Comparison of ENCODE assay signal across 14 mouse cellular contexts in genomic region chr19:46934025-46934424, GRCm38 (mm10).
DNase-seq lines count a peak whose midpoint lies in the region; ATAC-seq and TF ChIP-seq lines count a peak whose summit lies in the region.
"Had no signal": no experiment of that assay in that cellular context is flagged by ENCODE, and none has a peak within 500 bp of the region (broad histone marks: within the 10 kb centered on the region; RNA-seq: fewer than 3 reads in every experiment).

No protein-coding gene starts in this region.

- no peaks in the 10 kb centered on the region for H3K9me3 ChIP-seq in heart, embryonic 11.5 days (replicated peaks; ENCODE audit: control insufficient read depth, low read length)
- H3K9me3 ChIP-seq in lung, postnatal 0 days (ENCODE audit: low read length), result no peaks in the 10 kb centered on the region
- H3K9me3 ChIP-seq in heart, embryonic 16.5 days (replicated peaks; ENCODE audit: control insufficient read depth, low read length), result no peaks in the 10 kb centered on the region
- H3K9me3 ChIP-seq in neural tube, embryonic 15.5 days (replicated peaks), result no peaks in the 10 kb centered on the region
- H3K9me3 ChIP-seq: forebrain, embryonic 10.5 days; limb, embryonic 15.5 days had no signal

- no peak for ATAC-seq in heart, embryonic 11.5 days (replicated peaks; ENCODE audit: insufficient number of reproducible peaks, low FRiP score, low TSS enrichment)
- no peak for ATAC-seq in lung, postnatal 0 days
- ATAC-seq in heart, embryonic 16.5 days (replicated peaks; ENCODE audit: extremely low read depth, insufficient read depth, low FRiP score), result 0 out of 2 replicates have a peak, but pooled peaks have one; percentile 52
- ATAC-seq in neural tube, embryonic 15.5 days (ENCODE audit: low FRiP score), result no peak

- TF ChIP-seq EP300 in lung, postnatal 0 days (IDR thresholded peaks at IDR 0.05), result no peak

- H3K9ac ChIP-seq in heart, embryonic 11.5 days (ENCODE audit: low read depth, low read length), result no peak overlapping the region
- H3K9ac ChIP-seq in lung, postnatal 0 days (replicated peaks; ENCODE audit: low read depth), result no peak overlapping the region
- no peak overlapping the region for H3K9ac ChIP-seq in heart, embryonic 16.5 days (ENCODE audit: low read length)
- H3K9ac ChIP-seq in neural tube, embryonic 15.5 days (replicated peaks), result no peak overlapping the region
- H3K9ac ChIP-seq: limb, embryonic 15.5 days had no signal

- TF ChIP-seq POLR2A in myocyte (IDR thresholded peaks at IDR 0.05; ENCODE audit: insufficient read length, low read depth), result no peak

- no peaks in the 10 kb centered on the region for H3K36me3 ChIP-seq in heart, embryonic 11.5 days (ENCODE audit: control insufficient read depth, insufficient read depth, low read length)
- H3K36me3 ChIP-seq in lung, postnatal 0 days (ENCODE audit: insufficient read depth, low read length), result no peaks in the 10 kb centered on the region
- no peaks in the 10 kb centered on the region for H3K36me3 ChIP-seq in heart, embryonic 16.5 days (ENCODE audit: control insufficient read depth, insufficient read depth)
- H3K36me3 ChIP-seq in myocyte (ENCODE audit: control insufficient read depth, insufficient read depth), result no peaks in the 10 kb centered on the region
- no peaks in the 10 kb centered on the region for H3K36me3 ChIP-seq in neural tube, embryonic 15.5 days
- H3K36me3 ChIP-seq: forebrain, embryonic 10.5 days; limb, embryonic 15.5 days had no signal

- peaks cover 36% of the 10 kb centered on the region for H3K79me2 ChIP-seq in myocyte (ENCODE audit: control insufficient read depth, insufficient read depth)

- H3K27ac ChIP-seq in heart, embryonic 11.5 days (ENCODE audit: low read depth, low read length), result no peak overlapping the region
- H3K27ac ChIP-seq in lung, postnatal 0 days (ENCODE audit: low read length), result no peak overlapping the region
- no peak overlapping the region for H3K27ac ChIP-seq in heart, embryonic 16.5 days (ENCODE audit: low read length)
- no peak overlapping the region for H3K27ac ChIP-seq in neural tube, embryonic 15.5 days (replicated peaks)
- H3K27ac ChIP-seq: forebrain, embryonic 10.5 days; kidney, postnatal 0 days; limb, embryonic 15.5 days; stomach, postnatal 0 days had no signal

- TF ChIP-seq CTCF in lung, postnatal 0 days (IDR thresholded peaks at IDR 0.05), result no peak

- no peaks in the 10 kb centered on the region for H3K27me3 ChIP-seq in heart, embryonic 11.5 days (ENCODE audit: control insufficient read depth, insufficient read depth, low read length)
- H3K27me3 ChIP-seq in lung, postnatal 0 days (replicated peaks; ENCODE audit: insufficient read depth, low read length), result no peaks in the 10 kb centered on the region
- no peaks in the 10 kb centered on the region for H3K27me3 ChIP-seq in heart, embryonic 16.5 days (ENCODE audit: control insufficient read depth, insufficient read depth, low read length)
- no peaks in the 10 kb centered on the region for H3K27me3 ChIP-seq in myocyte (ENCODE audit: control insufficient read depth, insufficient read depth, insufficient read length)
- H3K27me3 ChIP-seq in neural tube, embryonic 15.5 days (replicated peaks), result no peaks in the 10 kb centered on the region
- H3K27me3 ChIP-seq: limb, embryonic 15.5 days had no signal

- DNase-seq in heart, adult 11 months, result peak; percentile 97
- DNase-seq in lung, postnatal 0 days (ENCODE audit: low spot score), result peak; percentile 23
- DNase-seq in lung, postnatal 36 days, result no peak
- DNase-seq in spleen, adult 12 weeks (ENCODE audit: low spot score), result no peak
- DNase-seq: cerebellum, adult 9-11 months; gastrocnemius, postnatal 10 days had no signal

- H3K4me1 ChIP-seq in heart, embryonic 11.5 days (ENCODE audit: control insufficient read depth, insufficient read depth, low read length), result peaks cover 18% of the 10 kb centered on the region
- H3K4me1 ChIP-seq in lung, postnatal 0 days (ENCODE audit: insufficient read depth, low read depth, low read length), result peaks cover 6% of the 10 kb centered on the region; the same call in 1 of the 2 replicates
- peaks cover 42% of the 10 kb centered on the region for H3K4me1 ChIP-seq in heart, embryonic 16.5 days (ENCODE audit: control insufficient read depth, insufficient read depth, low read length)
- peaks cover 15% of the 10 kb centered on the region for H3K4me1 ChIP-seq in neural tube, embryonic 15.5 days

- H3K4me3 ChIP-seq in heart, embryonic 11.5 days (ENCODE audit: low read depth, low read length), result no peak overlapping the region
- no peak overlapping the region for H3K4me3 ChIP-seq in lung, postnatal 0 days (ENCODE audit: low read depth, low read length)
- H3K4me3 ChIP-seq in heart, embryonic 16.5 days (ENCODE audit: low read length), result no peak overlapping the region
- no peak overlapping the region for H3K4me3 ChIP-seq in myocyte
- H3K4me3 ChIP-seq in neural tube, embryonic 15.5 days (replicated peaks), result no peak overlapping the region
- H3K4me3 ChIP-seq: forebrain, embryonic 10.5 days; limb, embryonic 15.5 days had no signal

- H3ac ChIP-seq in myocyte (ENCODE audit: control insufficient read depth, insufficient read length), result no peak overlapping the region

- 86% methylated on average over 4 of the region's 4 CpGs for WGBS in heart, embryonic 11.5 days (ENCODE audit: insufficient replicate concordance)
- WGBS in lung, postnatal 0 days, result 70% methylated on average over 4 of the region's 4 CpGs
- 58% methylated on average over 4 of the region's 4 CpGs for WGBS in heart, embryonic 16.5 days
- WGBS in neural tube, embryonic 15.5 days, result 81% methylated on average over 4 of the region's 4 CpGs

- no peak overlapping the region for H3K4me2 ChIP-seq in heart, embryonic 11.5 days
- no peak overlapping the region for H3K4me2 ChIP-seq in lung, postnatal 0 days (replicated peaks; ENCODE audit: low read depth, low read length)
- H3K4me2 ChIP-seq in heart, embryonic 16.5 days (ENCODE audit: low read depth, low read length), result no peak overlapping the region
- H3K4me2 ChIP-seq in myocyte (ENCODE audit: low read depth), result peak overlapping the region; percentile 40
- H3K4me2 ChIP-seq in neural tube, embryonic 15.5 days, result no peak overlapping the region
- H3K4me2 ChIP-seq: limb, embryonic 15.5 days had no signal

TF ChIP-seq in myocyte, 11 proteins besides CTCF, POLR2A, EP300 and RAD21:
- TF ChIP-seq E2F4 (IDR thresholded peaks at IDR 0.05; ENCODE audit: insufficient read depth), result no peak
- peak; percentile 6 to 87 (median 80) for TF ChIP-seq MYOG (IDR thresholded peaks at IDR 0.05; ENCODE audit: control insufficient read depth in 1 of 3, insufficient read depth in 1 of 3, insufficient read length in 2 of 3, low read depth in 2 of 3)
- peak in 2 of 3 experiments; percentile 72 to 84 for TF ChIP-seq MYOD1 (IDR thresholded peaks at IDR 0.05; ENCODE audit: control insufficient read depth in 1 of 3, insufficient read length in 2 of 3, low read depth in 2 of 3)

Comparison
In these comparisons a context has a peak if more than half of its experiments do, and no peak if none do; other contexts are left out.
1. DNase-seq: peak in heart, adult 11 months (single experiment) and lung, postnatal 0 days (single experiment); none in lung, postnatal 36 days (single experiment) and spleen, adult 12 weeks (single experiment).